Mouse (Mus musculus): ENCODE results near the gene Rpa1. TPM values are rescaled to one million over a fixed set of nuclear protein-coding genes. Genes with fewer than 3 reads are reported as not detected.

Rpa1 gene
- 10 to 100 TPM; 27.9 to 31.4 TPM for total RNA-seq (2023)

DNA sequence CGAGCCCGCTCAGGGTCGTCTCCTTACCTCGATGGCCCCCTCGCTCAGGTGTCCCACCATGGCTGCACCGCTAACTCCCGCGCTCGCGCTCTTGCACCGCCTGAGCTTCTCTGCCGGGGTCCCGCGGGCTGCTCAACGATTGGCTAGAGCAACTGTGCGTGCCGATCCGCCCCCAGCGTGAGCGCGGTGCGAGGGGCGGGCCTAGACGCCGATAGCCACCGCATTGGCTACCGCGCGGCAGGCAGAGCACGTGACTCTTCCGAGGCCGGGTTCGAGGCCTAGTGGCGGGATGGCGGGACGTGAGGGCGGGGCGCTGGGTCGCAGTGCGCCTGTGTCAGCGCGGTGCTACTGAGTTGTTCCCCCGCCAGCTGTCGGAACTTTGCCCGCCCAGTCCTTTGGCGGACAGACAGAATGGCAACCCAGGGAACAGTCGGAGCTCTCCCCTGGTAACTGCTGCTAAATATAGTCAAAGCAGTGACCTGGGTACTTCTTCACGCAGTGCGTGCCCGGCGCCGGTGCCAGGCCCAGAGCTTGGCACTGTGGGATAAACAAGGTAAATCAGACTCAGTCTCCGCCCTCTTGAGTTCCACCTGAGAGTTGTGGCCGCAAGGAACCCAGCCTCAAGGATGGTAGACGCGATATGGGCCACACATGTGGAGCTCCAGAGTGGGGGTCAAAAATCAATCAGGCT, at the start of gene Rpa1, which contains the start of gene Smyd4:
TSS of gene Rpa1 (minus strand) at position 126 of the 691 bp plus-strand sequence.
TSS of gene Smyd4 (plus strand) at position 235 of the 691 bp plus-strand sequence.

Other genes starting within 250 kb of the Rpa1 start
- 1 to 10 TPM; 1.7 to 6.4 TPM for gene Hic1, start 178.8 kb downstream of the Rpa1 start, total RNA-seq (2023)
- 10 to 100 TPM in 1 of 2 experiments, 1 to 10 TPM in 1; 6.7 to 12.2 TPM for gene Ovca2, start 169.5 kb downstream of the Rpa1 start, total RNA-seq (2023)
- 10 to 100 TPM in 1 of 2 experiments, 1 to 10 TPM in 1; 9.4 to 13.0 TPM for gene Dph1, start 157.1 kb downstream of the Rpa1 start, total RNA-seq (2023)
- 1 to 10 TPM; 1.1 to 2.4 TPM for gene Rtn4rl1, start 154.5 kb downstream of the Rpa1 start, total RNA-seq (2023)
- 1 to 10 TPM; 2.9 to 3.1 TPM for gene Smyd4, start 109 bp upstream of the Rpa1 start, total RNA-seq (2023)
- 10 to 100 TPM in 1 of 2 experiments, 1 to 10 TPM in 1; 9.7 to 10.2 TPM for gene Serpinf1, start 74.4 kb upstream of the Rpa1 start, total RNA-seq (2023)
- gene Serpinf2, start 91.3 kb upstream of the Rpa1 start, total RNA-seq (2023): under 1 TPM; 0.24 to 0.86 TPM
- 10 to 100 TPM; 45.3 to 46.2 TPM for gene Wdr81, start 106.4 kb upstream of the Rpa1 start, total RNA-seq (2023)
- gene Tlcd2, start 113.4 kb upstream of the Rpa1 start, total RNA-seq (2023): 1 to 10 TPM; 4.7 to 5.7 TPM
- gene Prpf8, start 138.5 kb upstream of the Rpa1 start, total RNA-seq (2023): 100 to 1,000 TPM; 112 to 118 TPM
- gene Rilp, start 161.8 kb upstream of the Rpa1 start, total RNA-seq (2023): 1 to 10 TPM; 6.6 to 9.5 TPM
- gene Scarf1, start 165.2 kb upstream of the Rpa1 start, total RNA-seq (2023): 1 to 10 TPM; 4.5 to 5.0 TPM
- 100 to 1,000 TPM; 172 TPM for gene Slc43a2, start 183.4 kb upstream of the Rpa1 start, total RNA-seq (2023)
- gene Pitpna, start 239.8 kb upstream of the Rpa1 start, total RNA-seq (2023): 100 to 1,000 TPM; 398 to 416 TPM